Mouse (Mus musculus) megakaryocyte, embryonic 14.5 days (primary cell): ENCODE measurements around the gene Yipf2.

Source experiments
- FLI1 ChIP-seq: IDR thresholded peaks from 2 replicates; pipeline ENCODE4 v1.6.1; 2012; ENCODE audit warnings: low read length, inconsistent platforms, mixed read lengths
- GATA1 ChIP-seq: IDR thresholded peaks from 3 replicates; pipeline ENCODE4 v1.6.1; 2012; ENCODE audit warnings: mixed read lengths, low read length, inconsistent platforms, borderline replicate concordance

GRCm38 (mm10) chr9:21600186-21600585 lies 7.6 kb upstream of the Yipf2 start:
- TF ChIP-seq GATA1 = no peak
- TF ChIP-seq FLI1 = no peak
